Mouse (Mus musculus): ENCODE measurements at regions not wholly inside any gene's neighbourhood (a gene's known extent, or its start where the extent isn't known, plus 50 kb on each side); places are given as distances from the start of the nearest gene placed in this dataset.

- DNase-seq (ENCODE audit: low read depth, low spot score): no peak
These were observed 204.3 kb downstream of the Hhipl2 start for GRCm38 (mm10) chr1:183622341-183622740.

DNA sequence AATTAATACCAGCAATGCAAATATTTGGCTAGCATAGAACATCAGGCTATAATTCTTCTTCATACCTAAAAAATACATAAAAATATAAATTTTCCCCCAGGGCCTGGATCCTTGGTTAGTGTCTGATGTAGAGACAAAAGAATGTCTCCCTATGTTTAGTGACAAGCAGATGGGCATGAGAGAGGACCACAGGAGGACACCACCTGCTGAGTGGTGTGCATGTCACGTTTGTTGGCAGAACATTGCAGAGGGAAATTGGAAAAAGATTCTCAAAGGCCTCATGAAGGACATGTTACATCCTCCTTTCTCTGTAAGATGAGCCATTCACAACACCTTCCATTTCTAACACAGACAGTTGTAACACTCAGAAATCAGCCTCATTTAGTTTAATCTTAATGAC, 206.3 kb downstream of the Hhipl2 start:
- no peak for DNase-seq (ENCODE audit: low read depth, low spot score)

DNA sequence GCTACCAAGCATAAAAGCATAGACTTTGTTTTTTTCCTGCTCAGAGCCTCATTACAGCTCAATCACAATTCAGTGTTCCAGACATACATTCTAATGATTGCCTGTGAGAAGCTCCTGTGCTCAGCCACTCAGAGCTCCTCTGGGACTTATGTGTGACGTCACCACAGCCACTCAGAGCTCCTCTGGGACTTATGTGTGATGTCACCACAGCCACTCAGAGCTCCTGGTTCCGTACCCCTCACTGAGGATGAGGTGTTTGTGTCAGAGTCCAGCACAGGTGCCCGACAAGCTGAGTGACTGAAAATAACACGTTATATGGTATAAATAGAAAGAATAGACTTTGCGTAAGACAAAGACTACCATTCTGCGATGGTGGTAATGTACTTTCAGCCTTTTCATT, 215.8 kb downstream of the Hhipl2 start:
- no peak for DNase-seq (ENCODE audit: low read depth, low spot score)

DNA sequence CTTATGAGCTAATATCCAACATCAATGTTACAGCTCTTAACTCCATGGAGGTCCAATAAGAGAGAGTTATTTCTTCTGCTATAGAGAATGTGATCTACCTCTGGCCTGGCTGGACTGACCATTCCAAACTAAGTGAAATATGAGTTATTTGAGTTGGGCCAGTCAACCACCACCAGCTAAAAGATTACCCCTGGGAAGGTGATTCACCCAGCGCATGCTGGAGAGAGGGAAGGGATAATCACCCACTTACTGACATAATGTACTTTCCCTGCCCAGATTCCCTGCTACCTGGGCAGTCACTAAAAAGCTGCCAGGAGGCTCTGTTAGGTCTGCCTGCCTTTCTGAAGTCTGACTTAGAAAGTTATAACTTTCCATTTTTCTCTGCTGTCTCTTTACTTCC, 216.8 kb downstream of the Hhipl2 start:
- no peak for DNase-seq (ENCODE audit: low read depth, low spot score)

DNA sequence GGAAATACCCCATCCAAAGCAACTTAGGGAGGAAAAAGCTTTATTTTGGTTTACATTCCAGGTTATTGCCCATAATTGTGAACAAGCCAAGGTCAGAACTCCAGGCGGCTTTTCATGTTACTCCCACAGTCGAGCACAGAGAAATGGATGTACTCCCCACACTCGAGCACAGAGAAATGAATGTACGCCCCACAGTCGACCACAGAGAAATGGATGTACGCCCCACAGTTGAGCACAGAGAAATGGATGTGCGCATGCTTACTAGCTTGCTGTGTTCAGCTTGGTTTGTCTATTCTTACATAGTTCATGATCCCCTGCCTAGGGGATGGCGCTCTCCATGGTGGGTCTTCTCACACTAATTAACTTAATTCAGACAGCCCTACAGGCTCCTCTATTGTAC, 219.2 kb downstream of the Hhipl2 start:
- no peak for DNase-seq (ENCODE audit: low read depth, low spot score)

DNA sequence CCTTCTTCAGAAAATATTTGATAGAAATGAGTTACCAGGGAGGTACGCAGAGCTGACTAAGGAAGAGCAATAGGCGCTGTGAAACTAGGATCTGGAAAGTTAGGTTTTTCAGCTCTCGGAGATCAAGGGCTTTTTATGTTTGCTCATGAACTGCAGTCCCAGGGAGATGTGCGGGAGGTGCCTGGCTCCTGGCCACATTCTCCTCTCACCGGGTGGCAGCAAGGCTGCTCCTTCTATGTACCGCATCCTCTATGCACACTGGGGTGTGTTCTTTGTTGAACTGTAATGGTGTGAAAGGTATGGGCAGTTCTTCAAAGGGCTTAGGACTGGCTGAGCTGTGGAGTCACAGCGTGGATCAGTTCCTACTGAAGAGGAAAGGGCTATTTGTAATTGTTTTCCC, 221.3 kb downstream of the Hhipl2 start:
- peak; percentile 69 for DNase-seq (ENCODE audit: low read depth, low spot score)

GRCm38 (mm10) chr1:183640568-183640967, 222.6 kb downstream of the Hhipl2 start:
- no peak for DNase-seq (ENCODE audit: low read depth, low spot score)

DNA sequence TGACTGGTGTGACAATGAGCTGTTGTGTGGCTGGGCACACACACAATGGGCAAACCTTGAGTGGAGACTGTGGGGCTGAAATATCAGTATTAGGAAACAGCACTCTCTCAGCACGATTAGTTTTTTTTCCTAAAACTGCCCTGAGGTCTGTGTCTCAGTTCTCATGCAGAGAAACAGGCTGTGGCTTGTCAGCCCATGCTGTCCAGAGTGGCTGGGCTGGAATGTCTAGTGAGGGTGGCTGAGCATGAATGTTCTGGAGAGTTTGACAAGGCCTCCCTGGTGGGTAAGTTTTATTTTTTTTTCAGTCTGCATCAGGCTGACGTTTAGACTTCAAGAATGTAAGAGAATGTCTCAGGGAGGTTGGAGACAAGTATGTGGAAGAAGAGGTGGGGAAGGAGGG, 226.0 kb downstream of the Hhipl2 start:
- DNase-seq (ENCODE audit: low read depth, low spot score): no peak

DNA sequence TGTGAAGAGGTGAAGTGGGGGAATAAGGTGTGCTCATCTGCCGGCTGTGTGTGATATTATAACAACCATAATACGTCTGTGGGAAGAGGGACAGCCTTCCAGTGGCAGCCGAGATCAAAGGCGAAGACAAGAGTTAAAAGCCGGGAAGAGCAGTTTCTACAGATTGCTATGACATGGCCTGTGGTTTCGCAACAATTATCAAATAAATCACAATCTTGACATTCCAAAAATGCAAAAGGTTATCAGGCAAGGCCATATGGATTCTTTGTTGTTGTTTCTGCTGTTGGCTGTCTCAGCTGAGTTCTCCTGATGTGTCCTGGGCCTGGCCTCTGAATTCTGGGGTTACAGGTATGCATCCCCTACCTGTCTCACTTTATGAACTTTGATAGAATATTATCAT, 235.9 kb downstream of the Hhipl2 start:
- DNase-seq (ENCODE audit: low read depth, low spot score): no peak

DNA sequence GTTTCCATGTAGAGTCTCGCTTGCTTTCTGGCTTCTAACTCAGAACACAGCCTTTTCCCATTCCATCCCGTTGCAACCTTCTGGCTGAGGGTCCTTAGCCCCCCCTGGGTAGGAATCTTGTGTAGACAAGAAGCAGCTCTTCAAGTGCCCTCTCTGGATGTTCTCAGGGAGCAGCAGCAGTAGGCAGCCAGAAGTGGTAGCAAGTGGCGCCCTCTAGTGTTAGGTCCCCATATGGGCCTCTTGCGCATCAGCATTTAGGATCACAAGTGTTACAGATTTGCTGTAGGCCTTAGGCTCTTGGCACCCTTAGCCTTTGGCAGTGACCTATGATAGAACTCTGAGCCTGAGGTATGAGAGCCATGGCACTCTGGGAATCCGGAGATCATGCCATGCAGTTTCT, 239.0 kb downstream of the Hhipl2 start:
- DNase-seq (ENCODE audit: low read depth, low spot score): peak; percentile 57

DNA sequence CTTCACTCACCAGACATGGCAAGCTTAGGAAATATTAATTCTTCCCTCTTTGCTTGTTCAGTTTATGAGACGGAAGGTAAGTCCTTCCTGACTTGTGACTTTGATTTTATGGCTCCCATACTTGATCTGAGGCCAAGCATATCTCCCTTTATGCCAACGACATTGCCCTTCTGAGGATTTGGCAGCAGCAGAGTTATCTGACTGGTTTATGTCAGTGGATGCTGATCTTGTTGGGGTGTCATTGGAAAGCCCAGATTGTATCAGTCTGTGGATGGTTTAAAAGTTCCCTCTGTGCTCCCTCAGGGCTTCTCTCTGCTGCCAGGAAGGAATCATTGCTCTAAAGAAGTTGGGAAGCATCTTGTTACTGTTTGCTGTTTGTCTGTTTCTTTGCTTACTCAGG, 242.5 kb downstream of the Hhipl2 start:
- DNase-seq (ENCODE audit: low read depth, low spot score): no peak

DNA sequence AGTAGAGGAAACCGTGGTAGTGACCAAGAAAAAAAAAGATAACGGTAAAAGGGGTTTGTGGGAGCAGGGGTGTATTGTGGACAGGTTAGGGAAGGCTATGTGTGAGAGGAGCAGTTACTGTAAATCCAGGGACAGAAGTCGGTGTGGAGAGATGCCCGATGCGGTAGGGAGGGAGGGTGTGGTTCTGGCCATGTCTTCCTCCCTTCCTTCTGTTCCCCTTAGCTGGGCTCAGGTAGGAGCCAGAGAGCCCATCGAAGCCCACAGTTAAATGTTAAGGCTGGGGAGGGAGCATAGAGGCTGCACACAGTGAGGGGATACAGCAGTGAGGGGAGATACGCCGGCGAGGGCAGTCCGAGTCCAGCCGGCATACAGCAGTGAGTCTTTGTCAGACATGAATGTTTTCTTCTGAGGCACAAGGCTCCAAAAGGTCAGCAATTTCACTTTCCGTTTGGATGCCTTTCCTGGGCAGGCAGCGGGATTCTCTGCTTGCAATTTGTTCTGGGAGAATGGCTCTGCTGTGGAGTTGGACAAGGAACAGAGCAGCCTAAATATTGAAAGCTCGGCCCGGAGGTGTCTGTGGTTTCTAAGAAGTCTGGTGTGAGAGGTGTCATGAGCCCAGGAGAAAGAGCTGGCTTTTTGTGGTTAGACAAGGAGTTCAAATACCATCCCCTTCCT, 244.5 kb downstream of the Hhipl2 start:
- DNase-seq (ENCODE audit: low read depth, low spot score): no peak

GRCm38 (mm10) chr1:183669271-183669670, 251.3 kb downstream of the Hhipl2 start:
- no peak for DNase-seq (ENCODE audit: low read depth, low spot score)

DNA sequence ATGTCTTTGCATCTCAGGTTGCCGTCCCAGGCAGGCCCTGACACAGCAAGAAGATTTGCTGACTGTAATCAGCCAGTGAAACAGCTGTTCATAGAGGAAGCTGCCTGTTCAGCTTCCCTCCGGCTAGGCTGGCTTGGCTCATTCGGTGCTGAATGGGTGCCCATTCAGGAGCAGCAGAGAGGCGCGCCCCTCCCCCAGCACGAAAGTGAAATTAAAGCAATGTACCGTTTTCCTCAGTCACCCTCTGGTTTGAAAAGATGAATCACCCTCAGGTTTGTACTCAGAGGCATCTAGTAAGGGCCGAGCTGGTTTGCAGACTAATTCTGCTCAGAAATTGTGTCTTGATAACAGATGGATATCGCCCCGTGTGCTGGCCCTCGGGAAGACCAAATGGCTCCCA, 251.7 kb downstream of the Hhipl2 start:
- DNase-seq (ENCODE audit: low read depth, low spot score): peak; percentile 27

- DNase-seq (ENCODE audit: low read depth, low spot score): no peak
These were observed 252.5 kb downstream of the Hhipl2 start for GRCm38 (mm10) chr1:183670542-183670941.

- DNase-seq (ENCODE audit: low read depth, low spot score): no peak
These were observed 253.5 kb downstream of the Hhipl2 start for GRCm38 (mm10) chr1:183671541-183671940.

- no peak for DNase-seq (ENCODE audit: low read depth, low spot score)
These were observed 254.5 kb downstream of the Hhipl2 start for GRCm38 (mm10) chr1:183672521-183672920.

- no peak for DNase-seq (ENCODE audit: low read depth, low spot score)
These were observed 259.6 kb downstream of the Hhipl2 start for GRCm38 (mm10) chr1:183677585-183677984.

GRCm38 (mm10) chr1:183679949-183680348, 261.9 kb downstream of the Hhipl2 start:
- no peak for DNase-seq (ENCODE audit: low read depth, low spot score)

- DNase-seq (ENCODE audit: low read depth, low spot score): no peak
These were observed 268.0 kb downstream of the Hhipl2 start for GRCm38 (mm10) chr1:183686056-183686455.

GRCm38 (mm10) chr1:183692756-183693155, 274.7 kb downstream of the Hhipl2 start:
- no peak for DNase-seq (ENCODE audit: low read depth, low spot score)

- peak; percentile 61 for DNase-seq (ENCODE audit: low read depth, low spot score)
These were observed 281.3 kb downstream of the Hhipl2 start for GRCm38 (mm10) chr1:183699284-183699683.

- no peak for DNase-seq (ENCODE audit: low read depth, low spot score)
These were observed 284.9 kb downstream of the Hhipl2 start for GRCm38 (mm10) chr1:183702888-183703287.

DNA sequence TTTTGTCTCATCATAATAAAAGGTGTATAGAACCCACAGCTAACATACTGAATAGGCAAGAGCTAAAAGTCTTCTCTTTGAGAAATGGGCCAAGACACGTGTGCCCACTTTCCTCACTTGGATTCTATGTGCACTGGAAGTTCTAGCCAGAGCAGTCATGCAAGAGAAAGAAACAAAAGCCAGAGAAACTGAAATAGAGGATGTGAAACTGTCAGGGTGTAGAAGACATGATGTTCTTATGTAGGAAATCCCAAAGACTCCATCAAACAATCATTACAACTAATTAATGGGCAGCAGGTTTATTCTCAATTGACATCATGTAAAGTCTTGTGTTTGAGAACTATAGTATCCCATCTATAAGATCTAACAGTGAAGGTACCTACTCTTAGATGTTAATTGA, 294.9 kb downstream of the Hhipl2 start:
- no peak for DNase-seq (ENCODE audit: low read depth, low spot score)
